Mouse (Mus musculus) common myeloid progenitor, adult 5-6 weeks (primary cell): Measurements from ENCODE around the gene Fbxo36. TPM values are rescaled to one million over a fixed set of nuclear protein-coding genes. Genes with fewer than 3 reads are reported as not detected.
A peak's percentile ranks its signal among the peaks of the same experiment; 100 is the strongest.

ENCODE experiments used
- ATAC-seq: replicated peaks from 2 replicates; pipeline ENCODE4 v1.8.0; 2016; ENCODE audit warnings: low read depth, mild to moderate bottlenecking, moderate TSS enrichment, inconsistent platforms; ENCODE audit not compliant: poor library complexity, severe bottlenecking
- total RNA-seq: library from RNA; stranded (forward); fragments of 200-1000, 187-1606 nt; gene quantifications from 2 replicates; pipeline ENCODE4 v1.2.3, GENCODE M21; 2017

The Fbxo36 gene
- total RNA-seq, 1 experiment from 2014 or later = 2.5 TPM

- ATAC-seq = no peak
Observed at GRCm38 (mm10) chr1:84885921-84886320, 46.3 kb downstream of the Fbxo36 start.

GRCm38 (mm10) chr1:84889330-84890004 is 49.8 kb downstream of the Fbxo36 start:
- ATAC-seq = no peak

DNA sequence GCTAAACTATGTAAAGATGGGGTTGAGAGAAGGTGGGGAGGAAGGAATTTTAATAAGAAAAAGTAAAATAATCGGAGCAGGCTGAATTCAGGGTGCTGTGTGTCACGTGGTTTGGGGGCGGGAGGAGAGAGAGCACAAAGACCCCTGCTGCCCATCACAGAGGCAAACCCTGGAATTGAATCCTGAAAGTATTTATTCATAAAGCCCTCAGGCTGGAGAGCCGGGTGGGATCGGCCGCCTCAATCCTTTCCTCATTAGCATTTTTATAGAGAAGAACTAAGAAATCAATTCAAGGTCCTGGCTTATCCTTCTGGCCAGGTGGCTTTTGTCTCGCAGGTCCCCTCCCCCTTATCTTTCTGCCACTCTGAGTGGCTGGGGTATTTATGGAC is 50.4 kb downstream of the Fbxo36 start:
- no peak for ATAC-seq

- no peak for ATAC-seq
Observed at GRCm38 (mm10) chr1:84890503-84890902, 50.9 kb downstream of the Fbxo36 start.

- no peak for ATAC-seq
Observed at GRCm38 (mm10) chr1:84891746-84892145, 52.1 kb downstream of the Fbxo36 start.

GRCm38 (mm10) chr1:84897364-84897763 is 57.7 kb downstream of the Fbxo36 start:
- ATAC-seq = no peak

DNA sequence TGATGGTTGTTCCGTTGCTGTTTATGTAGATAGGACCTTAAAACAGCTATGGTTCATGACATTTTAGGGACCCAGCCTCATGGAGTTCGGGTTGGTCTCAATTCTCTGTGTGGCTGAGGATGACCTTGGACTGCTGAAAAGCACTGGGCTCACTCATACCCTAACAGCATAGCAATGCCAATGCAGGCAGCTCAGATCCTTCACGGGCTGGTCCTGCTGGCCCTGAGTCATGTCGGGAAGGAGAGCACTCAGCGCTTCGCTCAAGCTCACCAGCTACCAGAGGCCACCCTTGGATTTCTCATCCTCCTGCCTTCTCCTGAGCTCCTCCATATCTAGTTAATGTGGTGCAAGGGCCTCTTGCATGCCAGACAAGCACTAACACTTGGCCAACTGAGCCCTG is 59.5 kb downstream of the Fbxo36 start:
- ATAC-seq = no peak

DNA sequence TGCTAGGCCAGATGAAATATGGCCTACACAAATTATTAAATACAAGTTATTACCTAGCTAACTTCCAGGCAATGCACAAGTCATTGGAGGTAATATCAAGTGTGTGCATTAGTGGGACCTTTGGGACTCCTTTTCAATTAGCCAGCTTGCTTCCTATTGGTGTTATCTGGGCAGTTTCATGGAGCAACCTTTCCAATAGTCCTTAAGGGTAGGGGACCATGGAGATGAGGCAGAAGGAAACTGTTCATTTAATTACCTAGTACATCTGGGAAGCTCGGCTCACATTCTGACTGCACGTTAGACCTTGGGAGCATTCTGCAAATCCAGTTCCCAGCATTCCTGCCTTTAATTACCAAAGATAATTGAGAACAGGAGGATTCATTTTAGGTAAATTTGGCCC is 64.8 kb downstream of the Fbxo36 start:
- ATAC-seq = no peak

DNA sequence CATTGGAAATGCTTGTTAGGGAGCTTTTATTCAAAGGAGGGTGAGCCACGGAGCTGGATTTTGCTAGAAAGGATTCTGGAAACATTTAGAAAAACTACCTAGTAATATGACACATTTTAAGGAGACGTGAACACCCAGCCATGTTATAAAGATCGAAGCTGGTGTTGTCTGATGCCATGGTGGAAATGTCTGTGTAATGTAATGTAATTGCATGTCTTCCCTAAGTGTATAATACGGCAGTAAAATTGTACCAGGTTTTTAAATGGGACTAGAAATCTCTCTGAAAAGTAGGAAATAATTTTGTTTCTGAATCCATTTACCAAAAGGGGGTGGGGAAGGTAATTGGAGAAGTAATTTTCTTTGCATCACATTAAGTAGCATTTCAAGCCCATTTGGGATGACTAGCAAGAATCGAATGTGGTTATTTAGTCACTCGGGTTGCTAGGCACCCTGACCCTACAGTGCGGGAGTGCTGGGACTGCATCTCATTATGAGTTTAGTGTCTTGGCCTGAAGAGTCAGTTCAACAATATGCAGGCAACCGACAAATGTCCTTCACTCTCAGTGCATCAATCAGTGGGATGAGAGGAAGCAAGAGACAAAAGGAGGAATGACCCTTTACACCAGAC is 70.7 kb downstream of the Fbxo36 start:
- ATAC-seq = peak; percentile 55

DNA sequence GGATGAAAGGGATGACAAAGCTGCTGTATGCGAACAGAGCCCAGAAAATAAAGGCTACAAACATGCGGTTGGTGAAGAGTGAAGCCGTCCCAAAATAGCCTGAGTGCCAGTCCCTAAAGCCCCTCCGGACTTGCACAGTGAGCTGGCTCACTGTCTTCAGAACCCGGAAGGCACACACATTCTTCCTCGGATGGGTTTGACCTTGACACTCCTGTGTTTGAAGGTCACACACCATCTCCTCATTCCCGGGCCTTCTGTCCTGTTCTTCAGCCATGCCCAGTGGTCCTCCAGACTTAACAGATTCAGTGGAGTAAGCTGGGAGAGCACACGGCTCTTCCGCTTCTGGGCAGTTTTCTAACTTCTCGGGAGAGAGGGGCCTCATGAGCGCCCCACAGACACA is 72.9 kb downstream of the Fbxo36 start:
- no peak for ATAC-seq

DNA sequence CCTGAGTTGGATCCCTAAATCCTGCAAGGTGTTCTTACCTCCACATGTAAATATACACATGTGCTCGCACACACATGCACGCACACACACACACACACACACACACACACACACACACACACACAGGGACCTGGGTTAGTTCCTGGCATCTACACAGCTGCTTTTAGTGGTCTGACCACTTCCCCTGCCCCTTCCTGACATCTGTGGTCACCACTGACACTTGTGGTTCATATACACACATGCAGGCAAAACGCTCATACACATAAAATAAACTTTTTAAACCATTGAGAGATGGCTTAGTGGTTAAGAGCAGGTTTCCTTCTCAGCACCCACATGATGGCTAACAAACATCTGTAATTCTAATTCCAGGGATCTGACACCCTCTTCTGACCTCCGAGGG is 75.4 kb downstream of the Fbxo36 start:
- ATAC-seq = peak; percentile 96

GRCm38 (mm10) chr1:84918865-84919264 is 79.2 kb downstream of the Fbxo36 start:
- no peak for ATAC-seq

GRCm38 (mm10) chr1:84923432-84923831 is 83.8 kb downstream of the Fbxo36 start:
- ATAC-seq = no peak

DNA sequence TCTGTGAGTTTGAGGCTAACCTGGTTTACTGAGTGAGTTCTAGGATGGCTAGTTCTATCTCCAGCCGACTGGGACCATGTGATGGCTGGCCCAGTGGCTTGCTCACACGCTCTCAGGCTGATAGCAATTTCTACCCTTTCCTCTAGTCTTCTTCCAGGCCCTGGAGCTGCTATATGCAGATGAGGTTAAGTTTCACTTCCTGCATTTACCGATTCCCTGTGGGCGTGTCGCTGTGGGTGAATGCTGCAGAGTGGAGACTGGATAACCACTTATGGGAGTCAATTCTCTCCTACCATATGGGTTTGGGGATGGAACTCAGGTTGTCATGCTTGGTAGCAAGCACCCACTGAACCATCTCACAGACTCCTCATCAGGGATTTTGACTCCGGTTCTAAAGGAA is 84.5 kb downstream of the Fbxo36 start:
- ATAC-seq = peak; percentile 100

- no peak for ATAC-seq
Observed at GRCm38 (mm10) chr1:84925599-84925998, 86.0 kb downstream of the Fbxo36 start.

DNA sequence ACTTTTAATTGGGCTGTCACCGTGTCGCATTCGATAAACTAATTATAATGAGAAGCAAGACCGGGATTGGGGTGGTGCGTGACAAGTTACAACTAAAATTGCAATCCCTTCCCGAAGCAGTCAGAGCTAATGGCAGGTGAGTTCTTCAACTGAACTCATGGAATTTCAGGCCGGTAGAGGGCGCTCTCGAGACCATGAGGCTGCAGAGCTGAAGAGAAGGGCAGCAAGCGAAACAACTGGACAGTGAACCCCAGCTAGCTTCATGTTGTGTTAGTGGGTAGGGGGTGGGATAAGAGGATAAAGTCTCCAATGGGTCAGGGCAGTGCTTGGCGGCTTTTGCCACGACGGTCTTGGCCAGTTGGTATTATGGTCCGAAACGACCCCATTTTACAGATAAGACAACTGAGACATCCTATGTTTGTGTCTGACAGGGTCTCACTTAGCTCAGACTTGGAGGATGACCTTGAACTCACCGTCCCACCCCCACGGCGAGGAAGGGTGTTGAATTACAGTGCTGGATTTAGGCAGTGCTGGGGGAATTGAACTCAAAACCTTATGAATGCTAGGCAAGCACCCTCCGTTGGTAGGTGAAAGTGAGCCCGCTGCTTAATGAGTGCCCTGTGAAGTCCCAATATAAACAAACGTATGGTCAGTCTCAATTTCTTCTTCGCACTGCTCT is 94.0 kb downstream of the Fbxo36 start:
- 0 out of 2 replicates have a peak, but pooled peaks have one; percentile 40 for ATAC-seq

GRCm38 (mm10) chr1:84934151-84934502 is 94.5 kb downstream of the Fbxo36 start:
- no peak for ATAC-seq

GRCm38 (mm10) chr1:84934503-84935333 is 95.1 kb downstream of the Fbxo36 start, which contains the start of gene Slc16a14:
TSS of gene Slc16a14 (minus strand) at chr1:84935134.
- ATAC-seq = peak; percentile 27

GRCm38 (mm10) chr1:84935668-84936067 is 96.0 kb downstream of the Fbxo36 start:
- ATAC-seq = peak; percentile 92

GRCm38 (mm10) chr1:84936716-84937510 is 97.3 kb downstream of the Fbxo36 start:
- no peak for ATAC-seq
